Mouse (Mus musculus): ENCODE results near the gene Psg26. TPM values are rescaled to one million over a fixed set of nuclear protein-coding genes. Genes with fewer than 3 reads are reported as not detected.
"Not testable (repeated sequence)": the region's sequence is repeated elsewhere in the genome, so short reads cannot be mapped to it uniquely, and the experiment has no call there.

The Psg26 gene
- total RNA-seq (2021), result not detected
- long read RNA-seq, experiment 1, result 0 reads
- long read RNA-seq, experiment 2, result 0 reads

DNA sequence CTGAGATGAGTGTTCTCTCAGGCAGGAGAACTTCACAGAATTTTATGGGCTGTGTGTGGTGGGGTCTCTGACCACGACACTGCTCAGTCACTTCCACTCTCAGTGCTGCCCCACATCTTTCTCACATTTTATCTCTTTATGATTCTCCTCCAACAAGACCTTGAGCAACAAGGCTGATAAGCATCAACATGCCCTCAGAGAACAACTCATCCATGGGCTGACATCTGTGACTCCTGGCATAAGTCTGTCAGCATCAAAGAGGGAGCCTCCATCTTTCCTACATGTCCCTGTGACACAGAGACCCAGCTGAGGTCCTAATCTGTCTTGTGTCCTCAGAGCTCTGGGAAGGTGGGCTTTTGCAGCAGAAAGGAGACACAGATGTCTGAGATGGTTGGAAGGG lies at the start of gene Psg26:
Gene Psg26 (minus strand): TSS at position 101 of the 400 bp plus-strand sequence.
- DNase-seq (ENCODE audit: low spot score in 2 of 2), result no peak

DNA sequence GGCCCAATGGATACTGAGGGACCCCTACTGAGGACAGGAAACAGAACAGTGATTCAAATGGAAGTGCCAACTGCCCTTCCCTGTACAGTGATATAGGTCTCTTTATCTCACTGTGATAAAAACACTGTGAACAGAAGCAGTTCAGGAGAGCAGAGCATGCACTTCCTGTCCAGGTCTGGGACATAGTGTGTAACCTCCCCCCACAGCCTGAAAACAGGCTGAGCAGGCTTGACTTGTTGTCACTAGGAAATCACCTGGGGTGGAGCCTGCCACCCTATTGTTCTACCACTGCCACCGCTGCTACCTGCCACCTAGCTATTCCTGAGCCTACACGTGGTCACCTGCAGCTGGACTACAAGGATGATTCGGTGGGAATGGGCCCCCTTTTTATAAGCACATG lies 49.4 kb upstream of the Psg26 start:
- no peak for DNase-seq (ENCODE audit: low spot score in 2 of 2)

DNA sequence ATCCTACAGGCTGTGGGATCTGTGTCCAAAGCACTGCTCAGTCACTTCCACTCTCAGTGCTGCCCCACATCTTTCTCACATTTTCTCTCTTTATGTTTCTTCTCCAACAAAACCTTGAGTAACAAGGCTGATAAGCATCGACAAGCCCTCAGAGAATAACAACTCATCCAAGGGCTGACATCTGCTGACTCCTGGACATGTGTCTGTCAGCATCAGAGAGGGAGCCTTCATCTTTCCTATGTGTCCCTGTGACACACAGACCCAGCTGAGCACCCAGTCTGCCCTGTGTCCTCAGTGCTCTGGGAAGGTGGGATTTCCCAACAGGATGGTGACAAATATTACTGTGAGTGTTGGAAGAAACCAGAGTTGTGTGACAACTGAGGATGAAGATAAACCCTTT lies 48.2 kb upstream of the Psg26 start, which contains the start of gene Psg25:
Gene Psg25 (minus strand): TSS at position 101 of the 400 bp plus-strand sequence.
- DNase-seq (ENCODE audit: low spot score in 2 of 2), result no peak

DNA sequence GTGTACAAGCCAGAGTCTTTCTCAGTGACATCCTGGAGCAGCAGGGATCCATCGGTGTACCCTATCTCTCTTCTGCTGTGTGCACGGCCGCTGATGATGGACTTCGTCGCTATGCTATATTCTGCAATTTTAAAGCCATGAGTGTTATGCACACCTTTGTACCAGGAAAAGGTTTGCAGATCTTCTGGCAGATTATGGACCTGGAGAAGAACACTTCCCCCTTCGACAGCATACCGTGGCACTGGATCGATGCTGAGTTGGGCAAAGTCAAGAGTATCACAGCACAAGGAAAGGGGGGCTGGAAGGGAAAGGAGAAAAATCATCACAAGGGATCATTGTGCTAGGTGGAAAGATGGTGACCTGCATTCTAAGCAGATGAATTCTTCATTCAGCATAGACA lies 40.7 kb upstream of the Psg26 start:
- DNase-seq (ENCODE audit: low spot score in 2 of 2), result no peak

DNA sequence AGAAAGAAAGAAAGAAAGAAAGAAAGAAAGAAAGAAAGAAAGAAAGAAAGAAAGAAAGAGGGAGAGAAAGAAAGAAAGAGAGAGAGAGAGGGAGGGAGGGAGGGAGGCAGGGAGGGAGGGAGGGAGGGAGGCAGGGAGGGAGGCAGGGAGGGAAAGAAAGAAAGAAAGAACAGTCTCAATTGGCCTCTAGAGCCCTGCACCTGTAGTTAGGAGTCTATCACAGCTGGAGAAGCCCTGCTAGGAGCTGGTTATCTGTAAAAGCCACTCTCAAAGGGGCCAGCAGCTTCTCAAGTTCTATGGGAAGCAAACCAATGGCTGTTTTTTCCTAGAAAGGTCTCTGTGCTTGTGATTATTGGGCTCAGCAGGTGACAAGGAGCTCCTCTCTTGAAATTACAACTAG lies 28.9 kb upstream of the Psg26 start:
- DNase-seq (ENCODE audit: low spot score in 2 of 2), result not testable (repeated sequence)

DNA sequence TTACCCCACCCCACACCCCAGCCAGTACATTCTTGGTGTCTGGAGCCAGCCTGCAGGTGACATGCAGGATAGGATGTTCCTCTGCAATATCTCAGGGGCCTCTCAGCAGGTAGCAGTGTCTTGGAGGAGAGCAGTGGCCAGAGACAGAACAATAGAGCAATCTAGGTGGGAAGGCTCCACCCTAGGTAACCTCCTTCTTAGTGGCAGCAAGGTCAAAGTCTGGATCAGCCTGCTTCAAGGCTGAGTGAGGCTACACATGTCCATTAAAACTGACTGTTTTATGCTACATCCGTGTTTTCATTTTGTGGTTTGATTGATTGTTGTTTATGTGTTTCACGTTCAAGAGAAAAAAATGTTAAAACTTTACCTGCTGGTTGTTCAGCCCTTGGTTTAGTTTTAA lies 28.4 kb upstream of the Psg26 start:
- DNase-seq (ENCODE audit: low spot score in 2 of 2), result not testable (repeated sequence)

DNA sequence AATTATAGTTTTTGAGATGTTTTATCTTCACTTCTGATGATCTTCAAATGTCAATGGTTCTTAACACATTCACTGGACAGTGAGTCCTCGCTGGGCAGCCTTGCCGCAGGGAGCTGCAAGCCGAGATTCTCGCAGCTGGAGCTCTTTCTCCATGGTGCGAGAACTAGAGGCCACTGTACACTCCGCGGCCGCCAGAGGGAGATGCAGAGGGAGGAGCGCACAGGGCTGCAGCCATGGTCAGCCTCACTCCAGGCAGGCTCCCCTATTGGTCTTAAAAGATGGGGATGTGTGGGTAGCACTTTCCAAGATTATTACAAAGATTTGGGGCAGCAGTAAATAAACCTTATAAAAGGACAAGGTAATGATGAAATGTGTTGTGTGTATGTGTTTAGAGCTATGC lies 27.5 kb upstream of the Psg26 start:
- no peak for DNase-seq (ENCODE audit: low spot score in 2 of 2)

DNA sequence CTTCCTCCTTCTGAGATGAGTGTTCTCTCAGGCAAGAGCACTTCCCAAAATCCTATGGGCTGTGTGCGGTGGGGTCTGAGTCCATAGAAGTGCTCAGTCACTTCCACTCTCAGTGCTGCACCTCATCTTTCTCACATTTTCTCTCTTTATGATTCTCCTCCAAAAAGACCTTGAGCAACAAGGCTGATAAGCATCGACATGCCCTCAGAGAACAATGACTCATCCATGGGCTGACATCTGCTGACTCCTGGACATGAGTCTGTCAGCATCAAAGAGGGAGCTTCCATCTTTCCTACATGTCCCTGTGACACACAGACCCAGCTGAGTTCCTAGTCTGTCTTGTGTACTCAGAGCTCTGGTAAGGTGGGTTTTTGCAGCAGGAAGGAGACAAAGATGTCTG lies 52.0 kb downstream of the Psg26 start, which contains the start of gene Psg28:
Gene Psg28 (minus strand): TSS at position 101 of the 400 bp plus-strand sequence.
- not testable (repeated sequence) for DNase-seq (ENCODE audit: low spot score in 2 of 2)

Other genes with a start within 250 kb of the Psg26 start
- not detected for gene Mill1, start 238.8 kb downstream of the Psg26 start, total RNA-seq (2021)
- gene Psg18, start 129.2 kb downstream of the Psg26 start, total RNA-seq (2021), result not detected
- not detected for gene Psg28, start 52.1 kb downstream of the Psg26 start, total RNA-seq (2021)
- gene Psg25, start 48.1 kb upstream of the Psg26 start, total RNA-seq (2021), result not detected
- gene Psg27, start 83.1 kb upstream of the Psg26 start, total RNA-seq (2021), result not detected
- not detected for gene Psg23, start 132.3 kb upstream of the Psg26 start, total RNA-seq (2021)
- gene Psg21, start 172.5 kb upstream of the Psg26 start, total RNA-seq (2021), result not detected
- gene Psg20, start 202.0 kb upstream of the Psg26 start, total RNA-seq (2021), result not detected
- not detected for gene Psg22, start 233.9 kb upstream of the Psg26 start, total RNA-seq (2021)

All from gastrocnemius, postnatal 4 days (tissue).